Mouse (Mus musculus): Measurements from ENCODE around the gene Il3ra.

Gene Il3ra

GRCm38 (mm10) chr14:14345948-14346812 lies at the start of gene Il3ra:
Gene Il3ra, plus strand, starts transcription at chr14:14346275.
- DNase-seq (ENCODE audit: low read depth in 2 of 2, low spot score in 2 of 2): peak; percentile 69 to 76

- no peak for DNase-seq (ENCODE audit: low read depth in 2 of 2, low spot score in 2 of 2)
Measured at GRCm38 (mm10) chr14:14308938-14309337, 37.1 kb upstream of the Il3ra start.

GRCm38 (mm10) chr14:14309416-14309815 lies 36.7 kb upstream of the Il3ra start:
- DNase-seq (ENCODE audit: low read depth in 2 of 2, low spot score in 2 of 2): no peak

GRCm38 (mm10) chr14:14322528-14322927 lies 23.5 kb upstream of the Il3ra start, which contains the start of gene Olfr31:
Gene Olfr31, plus strand, starts transcription at chr14:14322828.
- DNase-seq (ENCODE audit: low read depth in 2 of 2, low spot score in 2 of 2): no peak

- peak; percentile 92 to 94 for DNase-seq (ENCODE audit: low read depth in 2 of 2, low spot score in 2 of 2)
Measured at GRCm38 (mm10) chr14:14345113-14345871, 783 bp upstream of the Il3ra start.

GRCm38 (mm10) chr14:14346813-14347100 lies 682 bp downstream of the Il3ra start:
- no peak for DNase-seq (ENCODE audit: low read depth in 2 of 2, low spot score in 2 of 2)

GRCm38 (mm10) chr14:14347151-14347835 lies 1.2 kb downstream of the Il3ra start:
- peak; percentile 55 to 62 for DNase-seq (ENCODE audit: low read depth in 2 of 2, low spot score in 2 of 2)

GRCm38 (mm10) chr14:14347836-14348621 lies 2.0 kb downstream of the Il3ra start:
- DNase-seq (ENCODE audit: low read depth in 2 of 2, low spot score in 2 of 2): peak; percentile 45 to 49

GRCm38 (mm10) chr14:14348674-14349401 lies 2.8 kb downstream of the Il3ra start:
- peak in 1 of 2 experiments; percentile 13 for DNase-seq (ENCODE audit: low read depth in 2 of 2, low spot score in 2 of 2)

- DNase-seq (ENCODE audit: low read depth in 2 of 2, low spot score in 2 of 2): peak; percentile 61 to 67
Measured at GRCm38 (mm10) chr14:14349485-14350262, 3.6 kb downstream of the Il3ra start.

- peak in 1 of 2 experiments; percentile 7 for DNase-seq (ENCODE audit: low read depth in 2 of 2, low spot score in 2 of 2)
Measured at GRCm38 (mm10) chr14:14350263-14351147, 4.4 kb downstream of the Il3ra start.

- DNase-seq (ENCODE audit: low read depth in 2 of 2, low spot score in 2 of 2): no peak
Measured at GRCm38 (mm10) chr14:14351148-14351455, 5.0 kb downstream of the Il3ra start.

- no peak for DNase-seq (ENCODE audit: low read depth in 2 of 2, low spot score in 2 of 2)
Measured at GRCm38 (mm10) chr14:14351721-14352590, 5.9 kb downstream of the Il3ra start.

GRCm38 (mm10) chr14:14352606-14353005 lies 6.5 kb downstream of the Il3ra start:
- peak in 1 of 2 experiments; percentile 12 for DNase-seq (ENCODE audit: low read depth in 2 of 2, low spot score in 2 of 2)

GRCm38 (mm10) chr14:14353081-14353732 lies 7.1 kb downstream of the Il3ra start:
- peak in 1 of 2 experiments; percentile 10 for DNase-seq (ENCODE audit: low read depth in 2 of 2, low spot score in 2 of 2)

- peak in 1 of 2 experiments; percentile 3 for DNase-seq (ENCODE audit: low read depth in 2 of 2, low spot score in 2 of 2)
Measured at GRCm38 (mm10) chr14:14353740-14354510, 7.8 kb downstream of the Il3ra start.
